Mouse (Mus musculus) MEL (cell line): ENCODE data around the gene Ptpn14. TPM values are rescaled to one million over a fixed set of nuclear protein-coding genes. Genes with fewer than 3 reads are reported as not detected.

Experiments
- DNase-seq: peaks from one replicate; pipeline ENCODE4 v3.0.0; 2011; ENCODE audit warnings: low read depth, low spot score
- H3K27ac ChIP-seq: 2 replicates; pipeline ENCODE4 v1.5.1; 2012; ENCODE audit warnings: low read depth, mild to moderate bottlenecking, control low read depth, low read length, moderate library complexity; ENCODE audit not compliant: control insufficient read depth
- H3K27me3 ChIP-seq, 2 experiments: fragments of 150-350 bp in 1 of 2; sonication (generic) in 1 of 2; 2 replicates each; pipeline ENCODE4 v1.6.1; 2012; ENCODE audit warnings: low read length in 2 of 2, mild to moderate bottlenecking in 2 of 2, improper control_type of control experiment in 1 of 2, moderate library complexity in 1 of 2; ENCODE audit not compliant: insufficient read depth in 2 of 2, control insufficient read depth in 1 of 2
- H3K36me3 ChIP-seq, 2 experiments: 2 replicates each; pipeline ENCODE4 v1.6.1; 2012 to 2014; ENCODE audit warnings: low read length in 2 of 2, improper control_type of control experiment in 1 of 2, inconsistent platforms in 1 of 2, mild to moderate bottlenecking in 1 of 2; ENCODE audit not compliant: insufficient read depth in 2 of 2, control insufficient read depth in 1 of 2
- H3K4me1 ChIP-seq, 2 experiments: fragments of 150-350 bp in 1 of 2; sonication (generic) in 1 of 2; 2 replicates each; pipeline ENCODE4 v1.6.1; 2012; ENCODE audit warnings: low read length in 2 of 2, improper control_type of control experiment in 1 of 2, mild to moderate bottlenecking in 1 of 2; ENCODE audit not compliant: insufficient read depth in 2 of 2, control insufficient read depth in 1 of 2
- H3K4me3 ChIP-seq, 2 experiments: fragments of 150-350 bp in 1 of 2; sonication (generic) in 1 of 2; 2 replicates each; pipeline ENCODE4 v1.5.1; 2012; ENCODE audit warnings: low read depth in 2 of 2, low read length in 2 of 2, mild to moderate bottlenecking in 2 of 2, moderate library complexity in 2 of 2, control low read depth in 1 of 2, improper control_type of control experiment in 1 of 2; ENCODE audit not compliant: control insufficient read depth in 1 of 2, insufficient read depth in 1 of 2
- H3K79me2 ChIP-seq: 2 replicates; pipeline ENCODE4 v1.6.1; 2012; ENCODE audit warnings: mild to moderate bottlenecking, low read length, moderate library complexity; ENCODE audit not compliant: control insufficient read depth, poor library complexity, insufficient read depth
- H3K9ac ChIP-seq: 2 replicates; pipeline ENCODE4 v1.6.1; 2012; ENCODE audit warnings: low read depth, mild to moderate bottlenecking, control low read depth, low read length, moderate library complexity; ENCODE audit not compliant: control insufficient read depth, poor library complexity, severe bottlenecking
- H3K9me3 ChIP-seq: fragments of 150-350 bp; sonication (generic); replicated peaks from 2 replicates; pipeline ENCODE4 v1.6.1; 2012; ENCODE audit warnings: mild to moderate bottlenecking, low read length, improper control_type of control experiment, moderate library complexity; ENCODE audit not compliant: insufficient read depth
- BHLHE40 ChIP-seq: IDR thresholded peaks from 2 replicates; pipeline ENCODE4 v1.6.1; 2012; ENCODE audit warnings: low read depth, mild to moderate bottlenecking, inconsistent platforms, low read length, improper control_type of control experiment, borderline replicate concordance
- CHD1 ChIP-seq: IDR thresholded peaks from 2 replicates; pipeline ENCODE4 v1.6.1; 2012; ENCODE audit warnings: low read depth, mild to moderate bottlenecking, inconsistent platforms, low read length, improper control_type of control experiment
- CHD2 ChIP-seq: IDR thresholded peaks from 2 replicates; pipeline ENCODE4 v1.6.1; 2011; ENCODE audit warnings: low read length, improper control_type of control experiment
- CTCF ChIP-seq, 3 experiments: IDR thresholded peaks in 2 of 3; conservative IDR thresholded peaks in 1 of 3; 2 replicates each; pipeline ENCODE4 v1.5.1; 2011 to 2012; ENCODE audit warnings: low read length in 3 of 3, low read depth in 2 of 3, mild to moderate bottlenecking in 2 of 3, improper control_type of control experiment in 1 of 3, inconsistent platforms in 1 of 3, mixed read lengths in 1 of 3, moderate library complexity in 1 of 3; ENCODE audit not compliant: control insufficient read depth in 1 of 3, insufficient read depth in 1 of 3, poor library complexity in 1 of 3, severe bottlenecking in 1 of 3
- EP300 ChIP-seq, 2 experiments: IDR thresholded peaks; 2 replicates each; pipeline ENCODE4 v1.6.1; 2011; ENCODE audit warnings: improper control_type of control experiment in 2 of 2, low read length in 2 of 2, low read depth in 1 of 2, mild to moderate bottlenecking in 1 of 2
- ETS1 ChIP-seq: IDR thresholded peaks from 2 replicates; pipeline ENCODE4 v1.6.1; 2012; ENCODE audit warnings: low read depth, mild to moderate bottlenecking, inconsistent platforms, low read length, improper control_type of control experiment, moderate library complexity
- MAFK ChIP-seq: IDR thresholded peaks from 2 replicates; pipeline ENCODE4 v1.6.1; 2011; ENCODE audit warnings: low read depth, mild to moderate bottlenecking, low read length, improper control_type of control experiment, borderline replicate concordance
- MAX ChIP-seq: IDR thresholded peaks from 2 replicates; pipeline ENCODE4 v1.6.1; 2011; ENCODE audit warnings: low read length, improper control_type of control experiment
- MEF2A ChIP-seq: IDR thresholded peaks from 2 replicates; pipeline ENCODE4 v1.6.1; 2014; ENCODE audit warnings: low read depth, mild to moderate bottlenecking, inconsistent platforms, low read length, improper control_type of control experiment; ENCODE audit not compliant: poor library complexity, insufficient replicate concordance, severe bottlenecking; ENCODE audit errors: extremely low read depth
- MXI1 ChIP-seq: IDR thresholded peaks from 2 replicates; pipeline ENCODE4 v1.6.1; 2011; ENCODE audit warnings: mild to moderate bottlenecking, low read depth, low read length, improper control_type of control experiment
- NRF1 ChIP-seq: IDR thresholded peaks from 2 replicates; pipeline ENCODE4 v1.6.1; 2014; ENCODE audit warnings: low read depth, mild to moderate bottlenecking, inconsistent platforms, low read length, improper control_type of control experiment, moderate library complexity; ENCODE audit not compliant: poor library complexity, insufficient read depth, severe bottlenecking
- POLR2A ChIP-seq, 2 experiments: IDR thresholded peaks; 2 replicates each; pipeline ENCODE4 v1.6.1; 2011 to 2012; ENCODE audit warnings: low read length in 2 of 2, mild to moderate bottlenecking in 2 of 2, control low read depth in 1 of 2, improper control_type of control experiment in 1 of 2, low read depth in 1 of 2, moderate library complexity in 1 of 2; ENCODE audit not compliant: control insufficient read depth in 1 of 2, insufficient read depth in 1 of 2, poor library complexity in 1 of 2
- POLR2AphosphoS2 ChIP-seq: IDR thresholded peaks from 2 replicates; pipeline ENCODE4 v1.6.1; 2011; ENCODE audit warnings: low read length, improper control_type of control experiment
- POLR2AphosphoS5 ChIP-seq: IDR thresholded peaks from 2 replicates; pipeline ENCODE4 v1.6.1; 2012; ENCODE audit warnings: low read depth, borderline replicate concordance, mild to moderate bottlenecking, inconsistent platforms, low read length, moderate library complexity, mixed read lengths
- SMC3 ChIP-seq: IDR thresholded peaks from 2 replicates; pipeline ENCODE4 v1.6.1; 2011; ENCODE audit warnings: low read depth, low read length, improper control_type of control experiment
- TAL1 ChIP-seq: IDR thresholded peaks from 2 replicates; pipeline ENCODE4 v1.6.1; 2012; ENCODE audit warnings: mild to moderate bottlenecking, inconsistent platforms, low read length, moderate library complexity, mixed read lengths
- TBP ChIP-seq: IDR thresholded peaks from 2 replicates; pipeline ENCODE4 v1.8.0; 2011; ENCODE audit warnings: low read depth, low read length, improper control_type of control experiment
- UBTF ChIP-seq: IDR thresholded peaks from 2 replicates; pipeline ENCODE4 v1.6.1; 2012; ENCODE audit warnings: low read depth, mild to moderate bottlenecking, inconsistent platforms, low read length, improper control_type of control experiment, moderate library complexity, borderline replicate concordance; ENCODE audit not compliant: insufficient read depth
- ZC3H11A ChIP-seq: IDR thresholded peaks from 2 replicates; pipeline ENCODE4 v1.6.1; 2012; ENCODE audit warnings: low read depth, mild to moderate bottlenecking, inconsistent platforms, low read length, improper control_type of control experiment
- ZKSCAN1 ChIP-seq: IDR thresholded peaks from 2 replicates; pipeline ENCODE4 v1.6.1; 2012; ENCODE audit warnings: low read depth, mild to moderate bottlenecking, inconsistent platforms, low read length, improper control_type of control experiment, moderate library complexity
- ZMIZ1 ChIP-seq: IDR thresholded peaks from 2 replicates; pipeline ENCODE4 v1.6.1; 2012; ENCODE audit warnings: low read depth, mild to moderate bottlenecking, inconsistent platforms, low read length, improper control_type of control experiment, moderate library complexity
- ZNF384 ChIP-seq: IDR thresholded peaks from 2 replicates; pipeline ENCODE4 v1.6.1; 2012; ENCODE audit warnings: low read depth, mild to moderate bottlenecking, inconsistent platforms, low read length, improper control_type of control experiment
- polyA plus RNA-seq, 2 experiments: library from polyadenylated mRNA; stranded (reverse) in 1 of 2; unstranded in 1 of 2; fragments of >175 nt in 1 of 2; fragments of >200 nt in 1 of 2; gene quantifications; 2 replicates each; pipeline versions ENCODE4 v1.2.1 to v1.2.4; 2012; ENCODE audit warnings: low replicate concordance in 2 of 2, low read depth in 1 of 2; ENCODE audit not compliant: insufficient read length in 2 of 2, insufficient read depth in 1 of 2, missing spikeins in 1 of 2
- total RNA-seq: library from RNA; depleted of rRNA; stranded (reverse); fragments of 300-350 nt; gene quantifications from 2 replicates; pipeline ENCODE4 v1.2.3, GENCODE M21; 2012

The Ptpn14 gene
- total and polyA plus RNA-seq, 3 experiments, result 0.62 to 1.0 TPM; not detected in 1

- no peaks in the 10 kb centered on the region for H3K9me3 ChIP-seq
- H3K27me3 ChIP-seq, result no peaks in the 10 kb centered on the region
- peaks cover 0 to 2% of the 10 kb centered on the region in 2 experiments; a peak in 1 of 4 replicates for H3K4me1 ChIP-seq
- H3K79me2 ChIP-seq, result no peaks in the 10 kb centered on the region
- 0 out of 2 replicates have a peak overlapping the region, but pooled peaks have one; percentile 15 for H3K27ac ChIP-seq
- DNase-seq, result peak; percentile 19
- H3K4me3 ChIP-seq, result no peak overlapping the region; a peak in 1 of 4 replicates
- H3K36me3 ChIP-seq, result no peaks in the 10 kb centered on the region; a peak in 1 of 4 replicates
- peak in 1 of 2 experiments; percentile 47; a peak in 2 of 4 replicates for TF ChIP-seq EP300 (IDR thresholded peaks at IDR 0.05; ENCODE audit: low read depth in 1 of 2, low read length in 2 of 2)
- no peak for TF ChIP-seq NRF1
- no peak overlapping the region for H3K9ac ChIP-seq
Measured at GRCm38 (mm10) chr1:189855739-189856138, 127.7 kb downstream of the Ptpn14 start.

DNA sequence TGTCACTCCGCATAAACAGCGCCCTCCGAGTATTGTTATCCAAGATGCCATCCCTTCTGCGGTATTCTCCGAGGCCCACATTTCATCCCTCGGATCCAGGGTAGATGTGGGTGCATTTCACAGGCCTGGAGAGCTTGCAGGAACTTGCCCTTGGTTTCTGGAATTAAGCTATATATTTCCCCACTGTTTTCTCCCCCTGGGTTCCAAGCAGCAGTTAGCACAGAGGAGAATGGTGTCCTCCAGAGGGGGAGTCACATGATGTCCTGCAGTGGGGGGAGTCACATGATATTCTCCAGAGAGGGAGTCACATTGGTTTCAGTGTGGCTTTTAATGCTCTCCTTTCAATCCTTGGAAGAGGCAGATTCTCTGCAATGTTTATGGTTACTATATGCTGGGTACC lies 130.3 kb downstream of the Ptpn14 start:
- Histone ChIP-seq H3K79me2 (no peaks in the 10 kb centered on the region), H3K27me3 (no peaks in the 10 kb centered on the region), H3K9ac (no peak overlapping the region), H3K9me3 (no peaks in the 10 kb centered on the region), H3K36me3 (no peaks in the 10 kb centered on the region; a peak in 1 of 4 replicates), H3K4me1 (peaks cover 0 to 2% of the 10 kb centered on the region in 2 experiments; a peak in 1 of 4 replicates), H3K4me3 (no peak overlapping the region), H3K27ac (no peak overlapping the region)
- no peak for DNase-seq
- no peak for TF ChIP-seq POLR2AphosphoS5
- no peak for TF ChIP-seq ETS1
- TF ChIP-seq MAX, result no peak
- no peak for TF ChIP-seq POLR2A (IDR thresholded peaks at IDR 0.05; ENCODE audit: control insufficient read depth in 1 of 2, insufficient read depth in 1 of 2, low read depth in 1 of 2, low read length in 2 of 2, poor library complexity in 1 of 2)
- no peak for TF ChIP-seq CTCF (IDR thresholded peaks at IDR 0.05 in 2 of 3, conservative IDR thresholded peaks at IDR 0.05 in 1 of 3; ENCODE audit: control insufficient read depth in 1 of 3, insufficient read depth in 1 of 3, low read depth in 2 of 3, low read length in 3 of 3, poor library complexity in 1 of 3, severe bottlenecking in 1 of 3)
- TF ChIP-seq TBP, result no peak
- no peak for TF ChIP-seq ZKSCAN1

- Histone ChIP-seq H3K9me3 (no peaks in the 10 kb centered on the region), H3K27ac (no peak overlapping the region), H3K36me3 (no peaks in the 10 kb centered on the region; a peak in 1 of 4 replicates), H3K27me3 (no peaks in the 10 kb centered on the region), H3K9ac (no peak overlapping the region), H3K79me2 (no peaks in the 10 kb centered on the region), H3K4me1 (no peaks in the 10 kb centered on the region), H3K4me3 (no peak overlapping the region)
- DNase-seq, result no peak
- no peak for TF ChIP-seq NRF1
- TF ChIP-seq ZMIZ1, result no peak
- TF ChIP-seq BHLHE40, result no peak
- TF ChIP-seq TAL1, result no peak
- no peak for TF ChIP-seq MAX
- TF ChIP-seq MEF2A, result no peak
- TF ChIP-seq POLR2A (IDR thresholded peaks at IDR 0.05; ENCODE audit: control insufficient read depth in 1 of 2, insufficient read depth in 1 of 2, low read depth in 1 of 2, low read length in 2 of 2, poor library complexity in 1 of 2), result no peak
- no peak for TF ChIP-seq ZC3H11A
- TF ChIP-seq TBP, result no peak
- TF ChIP-seq ETS1, result no peak
- TF ChIP-seq MAFK, result no peak
- TF ChIP-seq ZNF384, result no peak
- no peak for TF ChIP-seq MXI1
- TF ChIP-seq POLR2AphosphoS2, result no peak
- TF ChIP-seq UBTF, result no peak
- TF ChIP-seq CHD2, result no peak
- TF ChIP-seq CHD1, result no peak
- TF ChIP-seq SMC3, result no peak
Measured at GRCm38 (mm10) chr1:189860112-189860941, 132.3 kb downstream of the Ptpn14 start.
